Mouse (Mus musculus): ENCODE data around the gene Dchs2. TPM values are rescaled to one million over a fixed set of nuclear protein-coding genes. Genes with fewer than 3 reads are reported as not detected.

Dchs2 gene
- polyA plus RNA-seq, 1 experiment, result 0.02 TPM

DNA sequence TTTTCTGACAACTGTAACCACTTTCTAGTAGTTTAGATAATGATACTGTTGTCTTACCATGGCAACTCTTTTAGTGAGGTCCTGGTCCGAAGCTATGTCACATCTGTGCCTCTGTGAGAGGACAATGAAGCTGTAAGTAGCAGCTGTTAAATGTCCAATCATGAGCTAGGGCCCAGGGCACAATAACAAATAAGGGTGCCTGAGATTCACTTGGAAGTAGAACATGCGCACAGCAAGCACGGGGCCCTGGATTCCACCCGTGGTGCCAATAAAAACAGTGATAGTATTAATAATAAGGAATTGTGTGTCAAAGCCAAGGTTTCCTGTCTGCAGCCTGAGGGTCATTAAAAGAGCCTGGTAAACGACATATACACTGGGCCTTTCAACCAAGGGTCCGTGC is 246.6 kb downstream of the Dchs2 start:
- Histone ChIP-seq H3K4me3 (ENCODE audit: insufficient read depth, poor library complexity, severe bottlenecking) (no peak overlapping the region), H3K36me3 (ENCODE audit: control insufficient read depth, insufficient read depth) (no peaks in the 10 kb centered on the region)

DNA sequence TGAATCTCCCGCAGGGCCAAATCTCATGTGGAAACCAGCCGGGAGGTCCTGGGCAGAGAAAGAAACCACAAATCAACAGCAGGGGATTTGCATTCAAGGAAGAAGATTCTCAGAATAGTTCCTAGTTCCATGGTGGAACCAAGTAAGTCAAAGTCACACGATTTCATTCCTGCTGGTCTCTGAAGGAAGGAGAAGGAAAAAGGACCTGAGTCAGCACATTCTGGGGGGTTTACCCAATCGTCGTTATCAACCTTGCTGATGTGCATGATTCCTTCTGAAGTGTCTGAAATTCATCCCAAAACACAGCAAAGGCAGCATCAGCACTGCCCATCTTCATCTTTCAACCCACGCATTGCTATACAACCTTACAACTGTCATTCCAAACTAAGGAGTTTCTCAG is 249.1 kb downstream of the Dchs2 start:
- Histone ChIP-seq H3K79me3 (ENCODE audit: low read depth) (no peaks in the 10 kb centered on the region), H3K79me2 (ENCODE audit: control insufficient read depth, insufficient read depth) (no peaks in the 10 kb centered on the region), H3K27me3 (ENCODE audit: control insufficient read depth, insufficient read depth, insufficient read length) (no peaks in the 10 kb centered on the region), H3K4me3 (ENCODE audit: insufficient read depth, poor library complexity, severe bottlenecking) (no peak overlapping the region), H3ac (ENCODE audit: control insufficient read depth, insufficient read length, low read depth) (no peak overlapping the region), H3K36me3 (ENCODE audit: control insufficient read depth, insufficient read depth) (no peaks in the 10 kb centered on the region)
- no peak for TF ChIP-seq USF1 (IDR thresholded peaks at IDR 0.05; ENCODE audit: low read depth)
- no peak for TF ChIP-seq MAX (IDR thresholded peaks at IDR 0.05)
- no peak for TF ChIP-seq MYOG (IDR thresholded peaks at IDR 0.05; ENCODE audit: control insufficient read depth, extremely low read depth, insufficient read length)
- no peak for TF ChIP-seq CTCF (IDR thresholded peaks at IDR 0.05; ENCODE audit: control insufficient read depth, insufficient read depth, insufficient read length)
- TF ChIP-seq MYOD1 (IDR thresholded peaks at IDR 0.05; ENCODE audit: control insufficient read depth, insufficient read length, low read depth), result no peak
- no peak for TF ChIP-seq CEBPB (IDR thresholded peaks at IDR 0.05; ENCODE audit: low read depth)
- TF ChIP-seq FOSL1 (IDR thresholded peaks at IDR 0.05; ENCODE audit: insufficient read depth, low read length, poor library complexity, severe bottlenecking), result no peak

More for the DNA sequence above, 246.6 kb downstream of the Dchs2 start:
- H3K79me2 ChIP-seq (ENCODE audit: control insufficient read depth, insufficient read depth), result no peaks in the 10 kb centered on the region
- H3K79me3 ChIP-seq (ENCODE audit: low read depth), result no peaks in the 10 kb centered on the region
- TF ChIP-seq MYOG (IDR thresholded peaks at IDR 0.05; ENCODE audit: control insufficient read depth, extremely low read depth, insufficient read length) (no peak), CTCF (IDR thresholded peaks at IDR 0.05; ENCODE audit: control insufficient read depth, insufficient read depth, insufficient read length) (no peak), USF1 (IDR thresholded peaks at IDR 0.05; ENCODE audit: low read depth) (no peak), FOSL1 (IDR thresholded peaks at IDR 0.05; ENCODE audit: insufficient read depth, low read length, poor library complexity, severe bottlenecking) (no peak), MAX (IDR thresholded peaks at IDR 0.05) (no peak), MYOD1 (IDR thresholded peaks at IDR 0.05; ENCODE audit: control insufficient read depth, insufficient read length, low read depth) (no peak), CEBPB (IDR thresholded peaks at IDR 0.05; ENCODE audit: low read depth) (no peak)
- no peak overlapping the region for H3ac ChIP-seq (ENCODE audit: control insufficient read depth, insufficient read length, low read depth)
- no peaks in the 10 kb centered on the region for H3K27me3 ChIP-seq (ENCODE audit: control insufficient read depth, insufficient read depth, insufficient read length)

Other genes with a start within 250 kb of the Dchs2 start
- gene Lrat, start 224.0 kb upstream of the Dchs2 start, polyA plus RNA-seq (2012; fragmentation: generic; extraction: Trizol), result not detected
- gene Fgg, start 120.2 kb upstream of the Dchs2 start, polyA plus RNA-seq (2012; fragmentation: generic; extraction: Trizol), result not detected
- gene Fga, start 101.9 kb upstream of the Dchs2 start, polyA plus RNA-seq (2012; fragmentation: generic; extraction: Trizol), result not detected
- gene Fgb, start 78.1 kb upstream of the Dchs2 start, polyA plus RNA-seq (2012; fragmentation: generic; extraction: Trizol), result not detected
- gene Plrg1, start 72.4 kb upstream of the Dchs2 start, polyA plus RNA-seq (2012; fragmentation: generic; extraction: Trizol), result 58.2 TPM

All from C2C12 (cell line).